ENCODE assay signal across 11 mouse cellular contexts in genomic region chr3:60346390-60346789, GRCm38 (mm10).
DNase-seq lines count a peak whose midpoint lies in the region; ATAC-seq lines count a peak whose summit lies in the region.
"Had no signal": no experiment of that assay in that cellular context is flagged by ENCODE, and none has a peak within 500 bp of the region (broad histone marks: within the 10 kb centered on the region; RNA-seq: fewer than 3 reads in every experiment).

No protein-coding gene starts in this region.

- no peak overlapping the region for H3K9ac ChIP-seq in kidney, embryonic 16.5 days (replicated peaks; ENCODE audit: low read length)
- no peak overlapping the region for H3K9ac ChIP-seq in intestine, embryonic 16.5 days (ENCODE audit: low read depth, low read length)

- no peak overlapping the region for H3K4me3 ChIP-seq in kidney, embryonic 16.5 days (ENCODE audit: low read length)
- no peak overlapping the region for H3K4me3 ChIP-seq in intestine, embryonic 16.5 days (ENCODE audit: low read length)
- H3K4me3 ChIP-seq: megakaryocyte, embryonic 14.5 days had no signal

- H3K4me1 ChIP-seq in kidney, embryonic 16.5 days (ENCODE audit: insufficient read depth, low read length), result no peaks in the 10 kb centered on the region
- no peaks in the 10 kb centered on the region for H3K4me1 ChIP-seq in intestine, embryonic 16.5 days (ENCODE audit: control insufficient read depth, insufficient read depth, low read length)

- H3K9me3 ChIP-seq in kidney, embryonic 16.5 days (ENCODE audit: low read length), result no peaks in the 10 kb centered on the region
- no peaks in the 10 kb centered on the region for H3K9me3 ChIP-seq in intestine, embryonic 16.5 days (ENCODE audit: control insufficient read depth, low read length)

- H3K27me3 ChIP-seq in kidney, embryonic 16.5 days (ENCODE audit: insufficient read depth, low read length), result no peaks in the 10 kb centered on the region
- H3K27me3 ChIP-seq in intestine, embryonic 16.5 days (replicated peaks; ENCODE audit: control insufficient read depth, insufficient read depth, low read length), result no peaks in the 10 kb centered on the region
- H3K27me3 ChIP-seq: megakaryocyte, embryonic 14.5 days had no signal

- no peak overlapping the region for H3K27ac ChIP-seq in kidney, embryonic 16.5 days (ENCODE audit: low read length)
- no peak overlapping the region for H3K27ac ChIP-seq in intestine, embryonic 16.5 days (ENCODE audit: low read length)

- no peak for ATAC-seq in kidney, embryonic 16.5 days (ENCODE audit: low FRiP score, low TSS enrichment)
- ATAC-seq in intestine, embryonic 16.5 days, result peak; percentile 59; the same call in 1 of the 2 replicates

- DNase-seq in kidney, adult 11 months, result peak; percentile 8
- DNase-seq in NIH3T3 (ENCODE audit: low read depth), result peak; percentile 82
- peak; percentile 2 for DNase-seq in mesoderm, embryonic 11.5 days (ENCODE audit: low read depth, low spot score)
- DNase-seq in cerebellum, adult 9-11 months, result no peak
- no peak for DNase-seq in layer of hippocampus, postnatal 36 days
- DNase-seq: adrenal gland, postnatal 14 days; retina, postnatal 1 day had no signal

- H3K4me2 ChIP-seq in kidney, embryonic 16.5 days (replicated peaks; ENCODE audit: low read depth, low read length), result no peak overlapping the region
- H3K4me2 ChIP-seq in intestine, embryonic 16.5 days (ENCODE audit: low read depth, low read length), result no peak overlapping the region

- H3K36me3 ChIP-seq in kidney, embryonic 16.5 days (ENCODE audit: insufficient read depth, low read length), result no peaks in the 10 kb centered on the region
- H3K36me3 ChIP-seq in intestine, embryonic 16.5 days (ENCODE audit: control insufficient read depth, insufficient read depth, low read length), result no peaks in the 10 kb centered on the region
- H3K36me3 ChIP-seq: G1E had no signal

Comparison
In these comparisons a context has a peak if more than half of its experiments do, and no peak if none do; other contexts are left out.
1. DNase-seq: peak in kidney, adult 11 months (single experiment), NIH3T3 (single experiment) and mesoderm, embryonic 11.5 days (single experiment); none in cerebellum, adult 9-11 months (single experiment) and layer of hippocampus, postnatal 36 days (0 of 2).